Mouse (Mus musculus) liver, postnatal 0 days (tissue): Measurements from ENCODE around the gene Rbm14.

Experiments used
- CTCF ChIP-seq: sonication (generic); IDR thresholded peaks from 2 replicates; pipeline ENCODE4 v1.5.1; 2016; ENCODE audit warnings: antibody characterized with exemption, low read depth
- EP300 ChIP-seq: IDR thresholded peaks from 2 replicates; pipeline ENCODE4 v1.6.1; 2016; ENCODE audit warnings: antibody characterized with exemption, low read depth, mild to moderate bottlenecking

GRCm38 (mm10) chr19:4837049-4837448 is 25.6 kb upstream of the Rbm14 start:
- TF ChIP-seq CTCF (no peak), EP300 (no peak)
